Mouse (Mus musculus): ENCODE data around the gene 4930558C23Rik. TPM values are rescaled to one million over a fixed set of nuclear protein-coding genes. Genes with fewer than 3 reads are reported as not detected.
"Not testable (repeated sequence)": the region's sequence is repeated elsewhere in the genome, so short reads cannot be mapped to it uniquely, and the experiment has no call there.

4930558C23Rik gene
- total and polyA plus RNA-seq, 2 experiments from 2014 or later = not detected

- no peaks in the 10 kb centered on the region for H3K9me3 ChIP-seq (ENCODE audit: low read length)
- ATAC-seq = no peak
- no peak overlapping the region for H3K4me3 ChIP-seq (ENCODE audit: low read depth, low read length)
- no peaks in the 10 kb centered on the region for H3K4me1 ChIP-seq (ENCODE audit: insufficient read depth)
- no peak overlapping the region for H3K9ac ChIP-seq
- H3K27ac ChIP-seq (ENCODE audit: low read depth, low read length) = no peak overlapping the region
- no peak for TF ChIP-seq CTCF (IDR thresholded peaks at IDR 0.05; ENCODE audit: low read depth)
- no peak overlapping the region for H3K4me2 ChIP-seq (ENCODE audit: low read depth)
- H3K27me3 ChIP-seq (ENCODE audit: insufficient read depth, low read length) = no peaks in the 10 kb centered on the region
- no peak for DNase-seq
- WGBS = 95% methylated on average over 7 of the region's 7 CpGs
- H3K36me3 ChIP-seq (ENCODE audit: insufficient read depth) = peaks cover 60% of the 10 kb centered on the region
Observed at GRCm38 (mm10) chr3:95346454-95346853, 56.2 kb downstream of the 4930558C23Rik start.

- H3K4me2 ChIP-seq (ENCODE audit: low read depth); H3K9me3 ChIP-seq (ENCODE audit: low read length); ATAC-seq; H3K27me3 ChIP-seq (ENCODE audit: insufficient read depth, low read length); H3K9ac ChIP-seq; H3K4me3 ChIP-seq (ENCODE audit: low read depth, low read length); H3K4me1 ChIP-seq (ENCODE audit: insufficient read depth); DNase-seq; H3K27ac ChIP-seq (ENCODE audit: low read depth, low read length): not testable (repeated sequence)
- H3K36me3 ChIP-seq (ENCODE audit: insufficient read depth) = peaks cover 78% of the 10 kb centered on the region
- WGBS = 94% methylated on average over 9 of the region's 9 CpGs
Observed at GRCm38 (mm10) chr3:95343356-95344000, 59.2 kb downstream of the 4930558C23Rik start.

GRCm38 (mm10) chr3:95338251-95338650, 64.4 kb downstream of the 4930558C23Rik start:
- Histone ChIP-seq H3K4me2 (ENCODE audit: low read depth) (no peak overlapping the region), H3K9me3 (ENCODE audit: low read length) (no peaks in the 10 kb centered on the region), H3K27ac (ENCODE audit: low read depth, low read length) (no peak overlapping the region), H3K27me3 (ENCODE audit: insufficient read depth, low read length) (no peaks in the 10 kb centered on the region), H3K4me1 (ENCODE audit: insufficient read depth) (no peaks in the 10 kb centered on the region), H3K36me3 (ENCODE audit: insufficient read depth) (peaks cover 78% of the 10 kb centered on the region), H3K9ac (no peak overlapping the region), H3K4me3 (ENCODE audit: low read depth, low read length) (no peak overlapping the region)
- ATAC-seq (no peak), DNase-seq (no peak)
- no peak for TF ChIP-seq CTCF (IDR thresholded peaks at IDR 0.05; ENCODE audit: low read depth)
- 93% methylated on average over 4 of the region's 4 CpGs for whole genome bisulfite sequencing

- no peak for TF ChIP-seq CTCF (IDR thresholded peaks at IDR 0.05; ENCODE audit: low read depth)
- Histone ChIP-seq H3K4me3 (ENCODE audit: low read depth, low read length) (no peak overlapping the region), H3K36me3 (ENCODE audit: insufficient read depth) (peaks cover 78% of the 10 kb centered on the region), H3K4me1 (ENCODE audit: insufficient read depth) (no peaks in the 10 kb centered on the region), H3K4me2 (ENCODE audit: low read depth) (no peak overlapping the region), H3K27ac (ENCODE audit: low read depth, low read length) (no peak overlapping the region), H3K9ac (no peak overlapping the region), H3K27me3 (ENCODE audit: insufficient read depth, low read length) (no peaks in the 10 kb centered on the region), H3K9me3 (ENCODE audit: low read length) (no peaks in the 10 kb centered on the region)
- no peak for ATAC-seq
- 96% methylated on average over 4 of the region's 4 CpGs for WGBS
- DNase-seq = no peak
Observed at GRCm38 (mm10) chr3:95337345-95337744, 65.3 kb downstream of the 4930558C23Rik start.

Other genes with a start within 250 kb of the 4930558C23Rik start
- 75.2 and 94.1 TPM in 2 replicates for gene Sema6c, start 242.4 kb downstream of the 4930558C23Rik start, total RNA-seq (2014; rRNA removed)
- gene Sema6c, start 242.4 kb downstream of the 4930558C23Rik start, polyA plus RNA-seq (2015; fragmentation: Nextera tagmentation; extraction: Ambion mirVana) = 24.2 and 28.4 TPM in 2 replicates
- 6.1 and 9.9 TPM in 2 replicates for gene Gabpb2, start 184.9 kb downstream of the 4930558C23Rik start, total RNA-seq (2014; rRNA removed)
- 0.54 and 1.5 TPM in 2 replicates for gene Gabpb2, start 184.9 kb downstream of the 4930558C23Rik start, polyA plus RNA-seq (2015; fragmentation: Nextera tagmentation; extraction: Ambion mirVana)
- 55.7 and 68.0 TPM in 2 replicates for gene Cdc42se1, start 174.1 kb downstream of the 4930558C23Rik start, total RNA-seq (2014; rRNA removed)
- 54.2 and 54.9 TPM in 2 replicates for gene Cdc42se1, start 174.1 kb downstream of the 4930558C23Rik start, polyA plus RNA-seq (2015; fragmentation: Nextera tagmentation; extraction: Ambion mirVana)
- 207 and 235 TPM in 2 replicates for gene Mllt11, start 170.7 kb downstream of the 4930558C23Rik start, total RNA-seq (2014; rRNA removed)
- 578 and 712 TPM in 2 replicates for gene Mllt11, start 170.7 kb downstream of the 4930558C23Rik start, polyA plus RNA-seq (2015; fragmentation: Nextera tagmentation; extraction: Ambion mirVana)
- gene Gm128, start 161.2 kb downstream of the 4930558C23Rik start, total RNA-seq (2014; rRNA removed) = 0.29 TPM in 1 of 2 replicates, not detected in the other
- gene Gm128, start 161.2 kb downstream of the 4930558C23Rik start, polyA plus RNA-seq (2015; fragmentation: Nextera tagmentation; extraction: Ambion mirVana) = 0.11 and 0.28 TPM in 2 replicates
- gene Bnipl, start 151.6 kb downstream of the 4930558C23Rik start, total RNA-seq (2014; rRNA removed) = 0.23 and 0.33 TPM in 2 replicates
- gene Bnipl, start 151.6 kb downstream of the 4930558C23Rik start, polyA plus RNA-seq (2015; fragmentation: Nextera tagmentation; extraction: Ambion mirVana) = not detected in 2 replicates
- 29.5 and 35.4 TPM in 2 replicates for gene Mindy1, start 121.5 kb downstream of the 4930558C23Rik start, total RNA-seq (2014; rRNA removed)
- 33.6 and 38.9 TPM in 2 replicates for gene Mindy1, start 121.5 kb downstream of the 4930558C23Rik start, polyA plus RNA-seq (2015; fragmentation: Nextera tagmentation; extraction: Ambion mirVana)
- gene Prune1, start 120.8 kb downstream of the 4930558C23Rik start, total RNA-seq (2014; rRNA removed) = 47.2 and 59.0 TPM in 2 replicates
- gene Prune1, start 120.8 kb downstream of the 4930558C23Rik start, polyA plus RNA-seq (2015; fragmentation: Nextera tagmentation; extraction: Ambion mirVana) = 51.4 and 60.4 TPM in 2 replicates
- gene Anxa9, start 95.7 kb downstream of the 4930558C23Rik start, total RNA-seq (2014; rRNA removed) = 0.14 and 0.54 TPM in 2 replicates
- 0.24 and 0.40 TPM in 2 replicates for gene Anxa9, start 95.7 kb downstream of the 4930558C23Rik start, polyA plus RNA-seq (2015; fragmentation: Nextera tagmentation; extraction: Ambion mirVana)
- 59.4 and 72.6 TPM in 2 replicates for gene Cers2, start 88.0 kb downstream of the 4930558C23Rik start, total RNA-seq (2014; rRNA removed)
- 68.6 and 77.9 TPM in 2 replicates for gene Cers2, start 88.0 kb downstream of the 4930558C23Rik start, polyA plus RNA-seq (2015; fragmentation: Nextera tagmentation; extraction: Ambion mirVana)
- 49.9 and 56.1 TPM in 2 replicates for gene Setdb1, start 45.6 kb downstream of the 4930558C23Rik start, total RNA-seq (2014; rRNA removed)
- gene Setdb1, start 45.6 kb downstream of the 4930558C23Rik start, polyA plus RNA-seq (2015; fragmentation: Nextera tagmentation; extraction: Ambion mirVana) = 24.1 and 28.3 TPM in 2 replicates
- gene Arnt, start 31.5 kb upstream of the 4930558C23Rik start, total RNA-seq (2014; rRNA removed) = 14.2 and 14.7 TPM in 2 replicates
- 4.0 and 7.8 TPM in 2 replicates for gene Arnt, start 31.5 kb upstream of the 4930558C23Rik start, polyA plus RNA-seq (2015; fragmentation: Nextera tagmentation; extraction: Ambion mirVana)
- gene Ctsk, start 96.4 kb upstream of the 4930558C23Rik start, total RNA-seq (2014; rRNA removed) = 6.5 and 16.5 TPM in 2 replicates
- gene Ctsk, start 96.4 kb upstream of the 4930558C23Rik start, polyA plus RNA-seq (2015; fragmentation: Nextera tagmentation; extraction: Ambion mirVana) = 8.6 and 10.1 TPM in 2 replicates
- 17.3 and 20.3 TPM in 2 replicates for gene Ctss, start 123.9 kb upstream of the 4930558C23Rik start, total RNA-seq (2014; rRNA removed)
- gene Ctss, start 123.9 kb upstream of the 4930558C23Rik start, polyA plus RNA-seq (2015; fragmentation: Nextera tagmentation; extraction: Ambion mirVana) = 23.1 and 25.5 TPM in 2 replicates
- not detected in 2 replicates for gene Hormad1, start 156.8 kb upstream of the 4930558C23Rik start, total RNA-seq (2014; rRNA removed)
- gene Hormad1, start 156.8 kb upstream of the 4930558C23Rik start, polyA plus RNA-seq (2015; fragmentation: Nextera tagmentation; extraction: Ambion mirVana) = not detected in 2 replicates
- 23.2 and 28.5 TPM in 2 replicates for gene Golph3l, start 186.1 kb upstream of the 4930558C23Rik start, total RNA-seq (2014; rRNA removed)
- 18.2 and 19.2 TPM in 2 replicates for gene Golph3l, start 186.1 kb upstream of the 4930558C23Rik start, polyA plus RNA-seq (2015; fragmentation: Nextera tagmentation; extraction: Ambion mirVana)
- gene Ensa, start 222.2 kb upstream of the 4930558C23Rik start, total RNA-seq (2014; rRNA removed) = 140 and 146 TPM in 2 replicates
- 145 and 151 TPM in 2 replicates for gene Ensa, start 222.2 kb upstream of the 4930558C23Rik start, polyA plus RNA-seq (2015; fragmentation: Nextera tagmentation; extraction: Ambion mirVana)

Measured in forebrain, postnatal 0 days (tissue).